Mouse (Mus musculus) liver, embryonic 14.5 days (tissue): ENCODE measurements around the gene Slc39a3. TPM values are rescaled to one million over a fixed set of nuclear protein-coding genes. Genes with fewer than 3 reads are reported as not detected.
A peak's percentile ranks its signal among the peaks of the same experiment; 100 is the strongest.

Source experiments
- ATAC-seq: fragments of 200-750 bp; cut with Nextera tagmentation; 2 replicates; pipeline ENCODE4 v1.8.0; 2017; ENCODE audit warnings: moderate number of reproducible peaks, mild to moderate bottlenecking, moderate library complexity; ENCODE audit not compliant: insufficient read depth
- DNase-seq, 3 experiments: peaks; one replicate each; pipeline ENCODE4 v3.0.0-alpha.2; 2012 to 2013; ENCODE audit warnings: low read depth in 3 of 3, low spot score in 3 of 3
- H3K27ac ChIP-seq: fragments of 300-500 bp; sonication (generic); 2 replicates; pipeline ENCODE4 v1.5.1; 2014; ENCODE audit warnings: moderate library complexity, mild to moderate bottlenecking, control low read depth, inconsistent platforms
- H3K27me3 ChIP-seq: fragments of 300-500 bp; sonication (generic); 2 replicates; pipeline ENCODE4 v1.6.1; 2014; ENCODE audit warnings: mild to moderate bottlenecking, low read length, moderate library complexity; ENCODE audit not compliant: control insufficient read depth, insufficient read depth
- H3K36me3 ChIP-seq: fragments of 300-500 bp; sonication (generic); replicated peaks from 2 replicates; pipeline ENCODE4 v1.6.1; 2014; ENCODE audit warnings: low read depth; ENCODE audit not compliant: control insufficient read depth, insufficient read depth
- H3K4me1 ChIP-seq, 2 experiments: fragments of 200-500 bp in 1 of 2; fragments of 300-500 bp in 1 of 2; sonication (generic) in 1 of 2; replicated peaks; 2 replicates each; pipeline ENCODE4 v1.6.1; 2012 to 2014; ENCODE audit warnings: antibody characterized with exemption in 1 of 2, inconsistent platforms in 1 of 2, low read length in 1 of 2; ENCODE audit not compliant: control insufficient read depth in 2 of 2, insufficient read depth in 2 of 2
- H3K4me2 ChIP-seq: fragments of 300-500 bp; sonication (generic); 2 replicates; pipeline ENCODE4 v1.6.1; 2014; ENCODE audit warnings: low read depth, mild to moderate bottlenecking, control low read depth, moderate library complexity
- H3K4me3 ChIP-seq, 2 experiments: fragments of 200-500 bp in 1 of 2; fragments of 300-500 bp in 1 of 2; sonication (generic) in 1 of 2; 2 replicates each; pipeline ENCODE4 v1.5.1; 2012 to 2014; ENCODE audit warnings: low read depth in 2 of 2, low read length in 2 of 2, mild to moderate bottlenecking in 2 of 2, control low read depth in 1 of 2, inconsistent platforms in 1 of 2, moderate library complexity in 1 of 2; ENCODE audit not compliant: insufficient read depth in 1 of 2
- H3K9ac ChIP-seq: fragments of 300-500 bp; sonication (generic); replicated peaks from 2 replicates; pipeline ENCODE4 v1.6.1; 2014; ENCODE audit warnings: mild to moderate bottlenecking, control low read depth, moderate library complexity
- H3K9me3 ChIP-seq: fragments of 300-500 bp; sonication (generic); 2 replicates; pipeline ENCODE4 v1.6.1; 2016; ENCODE audit warnings: low read length, mixed read lengths; ENCODE audit not compliant: control insufficient read depth
- CTCF ChIP-seq: IDR thresholded peaks from 2 replicates; pipeline ENCODE4 v1.5.1; 2016; ENCODE audit warnings: antibody characterized with exemption, low read depth, control low read depth
- EP300 ChIP-seq: IDR thresholded peaks from 2 replicates; pipeline ENCODE4 v1.6.1; 2016; ENCODE audit warnings: antibody characterized with exemption, low read depth
- WGBS: fragments of 180-500 bp; shearing (Covaris S2); extraction: QIAGEN DNeasy Blood & Tissue Kit; methylation state at CpG from one replicate; pipeline ENCODE4 v1.1.7; 2014; ENCODE audit not compliant: insufficient replicate concordance; 5-methylcytosine and 5-hydroxymethylcytosine counted together
- polyA plus RNA-seq, 2 experiments: library from polyadenylated mRNA; depleted of rRNA in 1 of 2; stranded (reverse) in 1 of 2; unstranded in 1 of 2; fragments of >200 nt; fragmentation: Nextera tagmentation in 1 of 2; extraction: Ambion mirVana in 1 of 2; gene quantifications; 2 replicates each; pipeline versions ENCODE4 v1.2.1 to v1.2.3; 2012 to 2014

Gene Slc39a3
- polyA plus RNA-seq (2012; rRNA removed) (4.2 and 4.4 TPM in 2 replicates), polyA plus RNA-seq (2014; fragmentation: Nextera tagmentation; extraction: Ambion mirVana) (2.7 and 3.2 TPM in 2 replicates)

- under 1% methylated on average over 35 of the region's 35 CpGs for WGBS
- peak within 1 kb of the TSS; percentile 39 for H3K27ac ChIP-seq
- H3K9me3 ChIP-seq, result no peaks in the 10 kb centered on the region
- no peaks in the 10 kb centered on the region for H3K36me3 ChIP-seq
- no peaks in the 10 kb centered on the region for H3K27me3 ChIP-seq
- peak; percentile 98 for ATAC-seq
- H3K4me2 ChIP-seq, result peak within 1 kb of the TSS; percentile 65
- peak within 1 kb of the TSS; percentile 75 for H3K9ac ChIP-seq
- TF ChIP-seq EP300, result peak; percentile 61
- TF ChIP-seq CTCF, result no peak
- peak; percentile 94 to 96 (median 96) for DNase-seq
- H3K4me1 ChIP-seq, result peaks cover 0 to 5% of the 10 kb centered on the region in 2 experiments; a peak in 2 of 4 replicates
- H3K4me3 ChIP-seq, result peak within 1 kb of the TSS; percentile 71 to 87
Measured at GRCm38 (mm10) chr10:81036988-81037580, at the start of gene Slc39a3. Gene Slc39a3, minus strand, starts transcription at chr10:81037426.

GRCm38 (mm10) chr10:81087021-81087420, 49.8 kb upstream of the Slc39a3 start:
- DNase-seq, result peak in 1 of 3 experiments; percentile 42
- Histone ChIP-seq H3K4me2 (no peak overlapping the region), H3K9me3 (no peaks in the 10 kb centered on the region), H3K4me3 (no peak overlapping the region), H3K27me3 (no peaks in the 10 kb centered on the region), H3K27ac (no peak overlapping the region), H3K4me1 (peaks cover 0 to 3% of the 10 kb centered on the region in 2 experiments; a peak in 1 of 4 replicates), H3K36me3 (no peaks in the 10 kb centered on the region), H3K9ac (no peak overlapping the region)
- WGBS, result 48% methylated on average over 2 of the region's 2 CpGs
- TF ChIP-seq EP300 (no peak), CTCF (peak; percentile 76)
- no peak for ATAC-seq

- H3K9ac ChIP-seq, result no peak overlapping the region
- peak; percentile 34 to 50 (median 39) for DNase-seq
- H3K36me3 ChIP-seq, result peaks cover 5% of the 10 kb centered on the region; the same call in 1 of the 2 replicates
- H3K9me3 ChIP-seq, result no peaks in the 10 kb centered on the region
- 49% methylated on average over 7 of the region's 7 CpGs for WGBS
- H3K27ac ChIP-seq, result no peak overlapping the region
- TF ChIP-seq CTCF (peak; percentile 89), EP300 (no peak)
- ATAC-seq, result peak; percentile 32; the same call in 1 of the 2 replicates
- H3K4me2 ChIP-seq, result no peak overlapping the region
- H3K4me3 ChIP-seq, result no peak overlapping the region
- H3K4me1 ChIP-seq, result no peaks in the 10 kb centered on the region
- H3K27me3 ChIP-seq, result no peaks in the 10 kb centered on the region
Measured at GRCm38 (mm10) chr10:81082168-81082960, 45.1 kb upstream of the Slc39a3 start.

- Histone ChIP-seq H3K9ac (no peak overlapping the region), H3K27ac (no peak overlapping the region), H3K9me3 (no peaks in the 10 kb centered on the region), H3K4me3 (no peak overlapping the region), H3K4me1 (no peaks in the 10 kb centered on the region), H3K27me3 (no peaks in the 10 kb centered on the region), H3K4me2 (no peak overlapping the region), H3K36me3 (peaks cover 5% of the 10 kb centered on the region; the same call in 1 of the 2 replicates)
- TF ChIP-seq EP300 (no peak), CTCF (no peak)
- 89% methylated on average over 31 of the region's 31 CpGs for WGBS
- ATAC-seq (no peak), DNase-seq (no peak)
Measured at GRCm38 (mm10) chr10:81080008-81080655, 42.9 kb upstream of the Slc39a3 start.
